Mouse (Mus musculus) intestine, embryonic 14.5 days (tissue): ENCODE measurements around the gene Moap1. TPM values are rescaled to one million over a fixed set of nuclear protein-coding genes. Genes with fewer than 3 reads are reported as not detected.

ENCODE experiments used
- ATAC-seq: fragments of 200-750 bp; cut with Nextera tagmentation; replicated peaks from 2 replicates; pipeline ENCODE4 v1.8.0; 2017; ENCODE audit warnings: low read depth, moderate number of reproducible peaks, moderate TSS enrichment, moderate library complexity; ENCODE audit not compliant: low FRiP score, low TSS enrichment
- DNase-seq: peaks from one replicate; pipeline ENCODE4 v3.0.0-alpha.2; 2018; ENCODE audit warnings: low spot score
- H3K27ac ChIP-seq: fragments of 300-500 bp; sonication (generic); 2 replicates; pipeline ENCODE4 v1.5.1; 2014; ENCODE audit warnings: low read depth, mild to moderate bottlenecking, control low read depth
- H3K27me3 ChIP-seq: fragments of 300-500 bp; sonication (generic); replicated peaks from 2 replicates; pipeline ENCODE4 v1.6.1; 2014; ENCODE audit warnings: low read length, control low read depth; ENCODE audit not compliant: control insufficient read depth, insufficient read depth
- H3K36me3 ChIP-seq: fragments of 300-500 bp; sonication (generic); 2 replicates; pipeline ENCODE4 v1.6.1; 2014; ENCODE audit warnings: low read length, control low read depth; ENCODE audit not compliant: control insufficient read depth, insufficient read depth
- H3K4me1 ChIP-seq: fragments of 300-500 bp; sonication (generic); replicated peaks from 2 replicates; pipeline ENCODE4 v1.6.1; 2014; ENCODE audit warnings: low read length, control low read depth, mixed read lengths; ENCODE audit not compliant: control insufficient read depth, insufficient read depth
- H3K4me2 ChIP-seq: fragments of 300-500 bp; sonication (generic); 2 replicates; pipeline ENCODE4 v1.6.1; 2014; ENCODE audit warnings: low read length
- H3K4me3 ChIP-seq: fragments of 300-500 bp; sonication (generic); 2 replicates; pipeline ENCODE4 v1.5.1; 2014; ENCODE audit warnings: low read depth, low read length, control low read depth, mixed read lengths
- H3K9ac ChIP-seq: fragments of 300-500 bp; sonication (generic); 2 replicates; pipeline ENCODE4 v1.6.1; 2014; ENCODE audit warnings: mild to moderate bottlenecking, low read length
- H3K9me3 ChIP-seq: fragments of 300-500 bp; sonication (generic); 2 replicates; pipeline ENCODE4 v1.6.1; 2016; ENCODE audit warnings: low read length, control low read depth; ENCODE audit not compliant: control insufficient read depth
- WGBS: fragments of 180-500 bp; shearing (Covaris S2); extraction: QIAGEN DNeasy Blood & Tissue Kit; methylation state at CpG from one replicate; pipeline ENCODE4 v1.1.7; 2014; 5-methylcytosine and 5-hydroxymethylcytosine counted together
- polyA plus RNA-seq: library from polyadenylated mRNA; unstranded; fragments of >200 nt; fragmentation: Nextera tagmentation; extraction: Ambion mirVana; gene quantifications from 2 replicates; pipeline ENCODE4 v1.2.1, GENCODE M21; 2014

Moap1 gene
- polyA plus RNA-seq = 21.0 and 27.3 TPM in 2 replicates

GRCm38 (mm10) chr12:102743589-102744574 is at the start of gene Moap1, which contains the start of gene Tmem251:
TSS of gene Moap1 (minus strand) at chr12:102743661.
TSS of gene Tmem251 (plus strand) at chr12:102743762.
- under 1% methylated on average over 61 of the region's 63 CpGs for WGBS
- H3K4me2 ChIP-seq = peak within 1 kb of the TSS; percentile 75
- peak; percentile 94 for ATAC-seq

GRCm38 (mm10) chr12:102787927-102788326 is 44.5 kb upstream of the Moap1 start:
- Histone ChIP-seq H3K36me3 (peaks cover 88% of the 10 kb centered on the region), H3K9me3 (no peaks in the 10 kb centered on the region), H3K27me3 (no peaks in the 10 kb centered on the region), H3K27ac (no peak overlapping the region), H3K4me2 (no peak overlapping the region), H3K9ac (no peak overlapping the region), H3K4me3 (no peak overlapping the region), H3K4me1 (no peaks in the 10 kb centered on the region)
- ATAC-seq (no peak), DNase-seq (no peak)
- 80% methylated on average over 7 of the region's 7 CpGs for WGBS

More at GRCm38 (mm10) chr12:102743589-102744574, at the start of gene Moap1, which contains the start of gene Tmem251:
- Histone ChIP-seq H3K4me1 (peaks cover 14% of the 10 kb centered on the region), H3K4me3 (peak within 1 kb of the TSS; percentile 72), H3K27ac (peak within 1 kb of the TSS; percentile 78), H3K27me3 (no peaks in the 10 kb centered on the region), H3K36me3 (peaks cover 24% of the 10 kb centered on the region), H3K9me3 (no peaks in the 10 kb centered on the region), H3K9ac (peak within 1 kb of the TSS; percentile 76)
- peak; percentile 92 for DNase-seq

GRCm38 (mm10) chr12:102785593-102785985 is 42.1 kb upstream of the Moap1 start:
- ATAC-seq = no peak

GRCm38 (mm10) chr12:102784899-102785592 is 41.6 kb upstream of the Moap1 start:
- no peak overlapping the region for H3K9ac ChIP-seq
- H3K9me3 ChIP-seq = no peaks in the 10 kb centered on the region
- H3K4me2 ChIP-seq = no peak overlapping the region
- H3K36me3 ChIP-seq = peaks cover 75% of the 10 kb centered on the region
- no peak overlapping the region for H3K27ac ChIP-seq
- WGBS = 76% methylated on average over 19 of the region's 19 CpGs
- DNase-seq (no peak), ATAC-seq (no peak)
- H3K4me1 ChIP-seq = no peaks in the 10 kb centered on the region
- H3K27me3 ChIP-seq = no peaks in the 10 kb centered on the region
- no peak overlapping the region for H3K4me3 ChIP-seq

More at GRCm38 (mm10) chr12:102785593-102785985, 42.1 kb upstream of the Moap1 start:
- Histone ChIP-seq H3K9me3 (no peaks in the 10 kb centered on the region), H3K4me1 (no peaks in the 10 kb centered on the region), H3K9ac (no peak overlapping the region), H3K27me3 (no peaks in the 10 kb centered on the region), H3K36me3 (peaks cover 80% of the 10 kb centered on the region), H3K27ac (no peak overlapping the region), H3K4me2 (no peak overlapping the region), H3K4me3 (no peak overlapping the region)
- 83% methylated on average over 5 of the region's 5 CpGs for WGBS
- no peak for DNase-seq

- WGBS = 95% methylated on average over 5 of the region's 5 CpGs
- no peaks in the 10 kb centered on the region for H3K27me3 ChIP-seq
Observed at GRCm38 (mm10) chr12:102782841-102783240, 39.4 kb upstream of the Moap1 start.

GRCm38 (mm10) chr12:102779452-102779851 is 36.0 kb upstream of the Moap1 start:
- no peaks in the 10 kb centered on the region for H3K27me3 ChIP-seq
- H3K4me1 ChIP-seq = no peaks in the 10 kb centered on the region
- H3K4me2 ChIP-seq = no peak overlapping the region
- 50% methylated on average over 3 of the region's 3 CpGs for WGBS
- H3K4me3 ChIP-seq = no peak overlapping the region
- no peak overlapping the region for H3K9ac ChIP-seq
- peaks cover 62% of the 10 kb centered on the region for H3K36me3 ChIP-seq
- no peaks in the 10 kb centered on the region for H3K9me3 ChIP-seq
- H3K27ac ChIP-seq = no peak overlapping the region
- ATAC-seq (peak; percentile 60; the same call in 1 of the 2 replicates), DNase-seq (no peak)

More at GRCm38 (mm10) chr12:102782841-102783240, 39.4 kb upstream of the Moap1 start:
- Histone ChIP-seq H3K9ac (no peak overlapping the region), H3K4me2 (no peak overlapping the region), H3K4me3 (no peak overlapping the region), H3K27ac (no peak overlapping the region), H3K9me3 (no peaks in the 10 kb centered on the region), H3K4me1 (no peaks in the 10 kb centered on the region), H3K36me3 (peaks cover 62% of the 10 kb centered on the region)
- ATAC-seq = no peak
- no peak for DNase-seq

- Histone ChIP-seq H3K27me3 (no peaks in the 10 kb centered on the region), H3K4me3 (no peak overlapping the region), H3K4me1 (no peaks in the 10 kb centered on the region), H3K4me2 (no peak overlapping the region), H3K9ac (no peak overlapping the region), H3K27ac (no peak overlapping the region), H3K9me3 (no peaks in the 10 kb centered on the region), H3K36me3 (peaks cover 64% of the 10 kb centered on the region)
- no peak for ATAC-seq
- DNase-seq = no peak
- WGBS = 84% methylated on average over 5 of the region's 5 CpGs
Observed at GRCm38 (mm10) chr12:102778151-102778550, 34.7 kb upstream of the Moap1 start.

- Histone ChIP-seq H3K9ac (no peak overlapping the region), H3K27ac (no peak overlapping the region), H3K4me2 (no peak overlapping the region), H3K27me3 (no peaks in the 10 kb centered on the region), H3K4me3 (no peak overlapping the region), H3K9me3 (no peaks in the 10 kb centered on the region), H3K36me3 (peaks cover 73% of the 10 kb centered on the region), H3K4me1 (no peaks in the 10 kb centered on the region)
- WGBS = 91% methylated on average over 14 of the region's 14 CpGs
- DNase-seq (no peak), ATAC-seq (no peak)
Observed at GRCm38 (mm10) chr12:102776035-102776434, 32.6 kb upstream of the Moap1 start.
